Mouse (Mus musculus): Measurements from ENCODE around the gene Angptl8. TPM values are rescaled to one million over a fixed set of nuclear protein-coding genes. Genes with fewer than 3 reads are reported as not detected.

Gene Angptl8
- total RNA-seq, 2 experiments from 2014 or later = not detected

GRCm38 (mm10) chr9:21870879-21871524 is 35.7 kb downstream of the Angptl8 start:
- peak; percentile 83 for ATAC-seq (replicated peaks; ENCODE audit: low FRiP score, low TSS enrichment, poor library complexity, severe bottlenecking)

DNA sequence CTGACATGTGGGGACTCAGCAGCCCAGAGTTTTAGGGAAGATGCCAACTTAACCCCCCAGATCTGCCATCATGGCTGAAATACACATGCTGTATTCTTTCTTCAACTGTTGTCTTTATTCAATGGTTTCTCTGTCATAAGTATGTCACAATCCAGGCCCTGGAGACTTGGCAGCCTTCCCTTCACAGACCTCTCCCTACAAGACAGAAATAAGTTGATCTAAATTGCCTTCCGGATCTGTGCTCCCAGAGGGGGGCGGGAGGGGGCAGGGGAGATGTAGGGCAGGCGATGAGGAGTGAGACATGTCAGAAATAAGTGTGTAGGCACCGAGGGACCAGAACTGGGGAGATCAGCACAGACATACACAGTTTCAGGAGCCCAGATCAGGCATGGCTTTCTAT is 36.9 kb downstream of the Angptl8 start:
- ATAC-seq (replicated peaks; ENCODE audit: low FRiP score, low TSS enrichment, poor library complexity, severe bottlenecking) = no peak

DNA sequence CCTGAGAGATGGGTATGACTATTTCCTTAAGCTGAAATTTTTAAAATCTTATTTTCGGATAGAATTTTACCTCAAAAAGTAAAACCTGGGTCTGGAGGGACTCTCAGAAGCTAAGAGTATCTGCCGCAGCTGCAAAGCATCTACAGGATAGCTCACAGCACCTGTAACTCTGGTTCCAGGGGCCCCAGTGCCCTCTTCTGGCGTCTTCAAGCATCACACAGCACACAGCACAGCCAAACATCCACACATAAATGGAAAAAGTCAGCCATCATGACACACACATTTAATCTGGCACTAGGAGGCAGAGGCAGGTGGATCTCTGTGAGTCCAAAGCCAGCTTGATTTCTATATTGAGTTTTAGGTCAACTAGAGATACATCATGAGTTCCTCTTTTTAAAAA is 41.3 kb downstream of the Angptl8 start:
- no peak for ATAC-seq (replicated peaks; ENCODE audit: low FRiP score, low TSS enrichment, poor library complexity, severe bottlenecking)

Other genes with a start within 250 kb of the Angptl8 start
- 27.2 and 30.2 TPM in 2 replicates for gene Timm29, start 242.8 kb upstream of the Angptl8 start, total RNA-seq (2014; fragmentation: Nextera tagmentation)
- gene Timm29, start 242.8 kb upstream of the Angptl8 start, total RNA-seq (2017) = 37.6 and 51.4 TPM in 2 replicates
- gene Yipf2, start 242.7 kb upstream of the Angptl8 start, total RNA-seq (2014; fragmentation: Nextera tagmentation) = 3.6 and 5.6 TPM in 2 replicates
- 3.1 and 4.9 TPM in 2 replicates for gene Yipf2, start 242.7 kb upstream of the Angptl8 start, total RNA-seq (2017)
- gene Smarca4, start 219.3 kb upstream of the Angptl8 start, total RNA-seq (2014; fragmentation: Nextera tagmentation) = 96.0 and 106 TPM in 2 replicates
- gene Smarca4, start 219.3 kb upstream of the Angptl8 start, total RNA-seq (2017) = 55.3 and 82.3 TPM in 2 replicates
- gene Ldlr, start 112.0 kb upstream of the Angptl8 start, total RNA-seq (2014; fragmentation: Nextera tagmentation) = 8.4 and 14.8 TPM in 2 replicates
- gene Ldlr, start 112.0 kb upstream of the Angptl8 start, total RNA-seq (2017) = 11.5 and 13.9 TPM in 2 replicates
- 49.0 and 79.0 TPM in 2 replicates for gene Spc24, start 75.2 kb upstream of the Angptl8 start, total RNA-seq (2014; fragmentation: Nextera tagmentation)
- gene Spc24, start 75.2 kb upstream of the Angptl8 start, total RNA-seq (2017) = 77.1 and 107 TPM in 2 replicates
- 0.61 TPM in 1 of 2 replicates, not detected in the other for gene Kank2, start 36.8 kb upstream of the Angptl8 start, total RNA-seq (2014; fragmentation: Nextera tagmentation)
- 0.23 TPM in 1 of 2 replicates, not detected in the other for gene Kank2, start 36.8 kb upstream of the Angptl8 start, total RNA-seq (2017)
- gene Dock6, start 17.1 kb downstream of the Angptl8 start, total RNA-seq (2014; fragmentation: Nextera tagmentation) = 0.37 and 0.57 TPM in 2 replicates
- gene Dock6, start 17.1 kb downstream of the Angptl8 start, total RNA-seq (2017) = 0.15 and 0.23 TPM in 2 replicates
- gene Rab3d, start 82.7 kb downstream of the Angptl8 start, total RNA-seq (2014; fragmentation: Nextera tagmentation) = 4.9 and 8.7 TPM in 2 replicates
- gene Rab3d, start 82.7 kb downstream of the Angptl8 start, total RNA-seq (2017) = 8.1 and 8.6 TPM in 2 replicates
- not detected in 2 replicates for gene Ccdc159, start 92.0 kb downstream of the Angptl8 start, total RNA-seq (2014; fragmentation: Nextera tagmentation)
- 0.46 TPM in 1 of 2 replicates, not detected in the other for gene Ccdc159, start 92.0 kb downstream of the Angptl8 start, total RNA-seq (2017)
- 9.1 and 11.4 TPM in 2 replicates for gene Tmem205, start 92.0 kb downstream of the Angptl8 start, total RNA-seq (2014; fragmentation: Nextera tagmentation)
- 4.1 and 8.5 TPM in 2 replicates for gene Tmem205, start 92.0 kb downstream of the Angptl8 start, total RNA-seq (2017)
- not detected in 2 replicates for gene Plppr2, start 101.5 kb downstream of the Angptl8 start, total RNA-seq (2014; fragmentation: Nextera tagmentation)
- not detected in 2 replicates for gene Plppr2, start 101.5 kb downstream of the Angptl8 start, total RNA-seq (2017)
- 4.1 and 9.1 TPM in 2 replicates for gene Swsap1, start 120.2 kb downstream of the Angptl8 start, total RNA-seq (2014; fragmentation: Nextera tagmentation)
- 1.2 and 4.8 TPM in 2 replicates for gene Swsap1, start 120.2 kb downstream of the Angptl8 start, total RNA-seq (2017)
- gene Epor, start 128.0 kb downstream of the Angptl8 start, total RNA-seq (2014; fragmentation: Nextera tagmentation) = 109 and 131 TPM in 2 replicates
- 35.2 and 48.6 TPM in 2 replicates for gene Epor, start 128.0 kb downstream of the Angptl8 start, total RNA-seq (2017)
- not detected in 2 replicates for gene Rgl3, start 153.9 kb downstream of the Angptl8 start, total RNA-seq (2014; fragmentation: Nextera tagmentation)
- not detected in 2 replicates for gene Rgl3, start 153.9 kb downstream of the Angptl8 start, total RNA-seq (2017)
- 1.2 TPM in 1 of 2 replicates, not detected in the other for gene Ccdc151, start 167.1 kb downstream of the Angptl8 start, total RNA-seq (2014; fragmentation: Nextera tagmentation)
- not detected in 2 replicates for gene Ccdc151, start 167.1 kb downstream of the Angptl8 start, total RNA-seq (2017)
- 45.7 and 56.7 TPM in 2 replicates for gene Prkcsh, start 167.3 kb downstream of the Angptl8 start, total RNA-seq (2014; fragmentation: Nextera tagmentation)
- gene Prkcsh, start 167.3 kb downstream of the Angptl8 start, total RNA-seq (2017) = 102 and 107 TPM in 2 replicates
- not detected in 2 replicates for gene Elavl3, start 216.5 kb downstream of the Angptl8 start, total RNA-seq (2014; fragmentation: Nextera tagmentation)
- gene Elavl3, start 216.5 kb downstream of the Angptl8 start, total RNA-seq (2017) = not detected in 2 replicates
- not detected in 2 replicates for gene Gm49318, start 235.7 kb downstream of the Angptl8 start, total RNA-seq (2014; fragmentation: Nextera tagmentation)
- not detected in 2 replicates for gene Gm49318, start 235.7 kb downstream of the Angptl8 start, total RNA-seq (2017)
- gene Zfp653, start 235.9 kb downstream of the Angptl8 start, total RNA-seq (2014; fragmentation: Nextera tagmentation) = 10.0 and 11.0 TPM in 2 replicates
- gene Zfp653, start 235.9 kb downstream of the Angptl8 start, total RNA-seq (2017) = 4.2 and 9.0 TPM in 2 replicates
- 35.7 and 37.0 TPM in 2 replicates for gene Ecsit, start 249.9 kb downstream of the Angptl8 start, total RNA-seq (2014; fragmentation: Nextera tagmentation)
- 18.6 and 36.6 TPM in 2 replicates for gene Ecsit, start 249.9 kb downstream of the Angptl8 start, total RNA-seq (2017)